Mouse (Mus musculus): ENCODE results near the gene Plk5.

The Plk5 gene

GRCm38 (mm10) chr10:80356001-80356682 lies at the start of gene Plk5:
Gene Plk5 (plus strand): TSS chr10:80356459.
- no peak for DNase-seq (ENCODE audit: inconsistent age in 2 of 2, low spot score in 1 of 2)

GRCm38 (mm10) chr10:80311560-80311959 lies 44.7 kb upstream of the Plk5 start:
- no peak for DNase-seq (ENCODE audit: inconsistent age in 2 of 2, low spot score in 1 of 2)

- peak in 1 of 2 experiments; percentile 29 for DNase-seq (ENCODE audit: inconsistent age in 2 of 2, low spot score in 1 of 2)
Observed at GRCm38 (mm10) chr10:80312586-80313504, 43.4 kb upstream of the Plk5 start.

- peak in 1 of 2 experiments; percentile 42 for DNase-seq (ENCODE audit: inconsistent age in 2 of 2, low spot score in 1 of 2)
Observed at GRCm38 (mm10) chr10:80313627-80314201, 42.5 kb upstream of the Plk5 start.

GRCm38 (mm10) chr10:80314494-80315001 lies 41.7 kb upstream of the Plk5 start:
- DNase-seq (ENCODE audit: inconsistent age in 2 of 2, low spot score in 1 of 2) = peak in 1 of 2 experiments; percentile 31

GRCm38 (mm10) chr10:80315315-80315714 lies 40.9 kb upstream of the Plk5 start:
- DNase-seq (ENCODE audit: inconsistent age in 2 of 2, low spot score in 1 of 2) = no peak

GRCm38 (mm10) chr10:80316359-80316781 lies 39.9 kb upstream of the Plk5 start:
- DNase-seq (ENCODE audit: inconsistent age in 2 of 2, low spot score in 1 of 2) = peak in 1 of 2 experiments; percentile 61

GRCm38 (mm10) chr10:80317011-80317410 lies 39.2 kb upstream of the Plk5 start:
- DNase-seq (ENCODE audit: inconsistent age in 2 of 2, low spot score in 1 of 2) = no peak

GRCm38 (mm10) chr10:80320340-80320760 lies 35.9 kb upstream of the Plk5 start, which contains the start of gene 2310011J03Rik:
Gene 2310011J03Rik (minus strand): TSS chr10:80320537.
- DNase-seq (ENCODE audit: inconsistent age in 2 of 2, low spot score in 1 of 2) = peak; percentile 93 to 97

- peak in 1 of 2 experiments; percentile 45 for DNase-seq (ENCODE audit: inconsistent age in 2 of 2, low spot score in 1 of 2)
Observed at GRCm38 (mm10) chr10:80321014-80321669, 35.1 kb upstream of the Plk5 start.

GRCm38 (mm10) chr10:80321670-80322581 lies 34.3 kb upstream of the Plk5 start:
- no peak for DNase-seq (ENCODE audit: inconsistent age in 2 of 2, low spot score in 1 of 2)

- peak; percentile 71 to 86 for DNase-seq (ENCODE audit: inconsistent age in 2 of 2, low spot score in 1 of 2)
Observed at GRCm38 (mm10) chr10:80322811-80323211, 33.4 kb upstream of the Plk5 start.

GRCm38 (mm10) chr10:80323261-80324119 lies 32.8 kb upstream of the Plk5 start:
- DNase-seq (ENCODE audit: inconsistent age in 2 of 2, low spot score in 1 of 2) = peak; percentile 89 to 95

GRCm38 (mm10) chr10:80324120-80325037 lies 31.9 kb upstream of the Plk5 start:
- DNase-seq (ENCODE audit: inconsistent age in 2 of 2, low spot score in 1 of 2) = peak in 1 of 2 experiments; percentile 43

- DNase-seq (ENCODE audit: inconsistent age in 2 of 2, low spot score in 1 of 2) = peak in 1 of 2 experiments; percentile 45
Observed at GRCm38 (mm10) chr10:80325045-80325444, 31.2 kb upstream of the Plk5 start.

- peak; percentile 98 to 99 for DNase-seq (ENCODE audit: inconsistent age in 2 of 2, low spot score in 1 of 2)
Observed at GRCm38 (mm10) chr10:80329273-80330081, 26.8 kb upstream of the Plk5 start, which contains the start of the genes Pcsk4 and Reep6. Gene Pcsk4 (minus strand): TSS chr10:80329498. Gene Reep6 (plus strand): TSS chr10:80329953.

GRCm38 (mm10) chr10:80330084-80330483 lies 26.2 kb upstream of the Plk5 start:
- no peak for DNase-seq (ENCODE audit: inconsistent age in 2 of 2, low spot score in 1 of 2)

Data from adrenal gland, adult (tissue).